Mouse (Mus musculus): Measurements from ENCODE around the gene Ric1.

DNA sequence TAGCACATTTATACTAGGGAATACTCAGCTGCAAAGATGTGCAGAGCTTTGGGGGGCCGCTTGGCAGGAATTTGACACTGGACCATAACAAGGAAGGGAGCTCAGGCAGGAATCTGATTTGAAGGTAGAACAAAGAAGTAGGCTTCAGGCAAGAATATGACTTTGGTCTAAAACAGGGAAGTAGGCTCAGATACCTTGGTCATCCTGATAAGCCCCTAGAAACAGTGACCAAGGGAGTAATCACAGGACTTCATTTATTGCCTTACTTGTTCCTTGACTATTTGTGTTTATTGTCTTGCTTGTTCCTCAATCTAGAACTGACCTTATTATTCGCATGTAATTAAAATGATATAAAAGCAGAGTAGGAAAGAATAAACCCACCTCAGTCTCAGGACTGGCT, 18.0 kb upstream of the Ric1 start:
- TF ChIP-seq CTCF (IDR thresholded peaks at IDR 0.05) (no peak), EP300 (IDR thresholded peaks at IDR 0.05) (no peak)
